Mouse (Mus musculus): Measurements from ENCODE around the gene Rhd. TPM values are rescaled to one million over a fixed set of nuclear protein-coding genes. Genes with fewer than 3 reads are reported as not detected.

Rhd gene
- polyA plus RNA-seq, 1 experiment from 2014 or later = 1.1 TPM

DNA sequence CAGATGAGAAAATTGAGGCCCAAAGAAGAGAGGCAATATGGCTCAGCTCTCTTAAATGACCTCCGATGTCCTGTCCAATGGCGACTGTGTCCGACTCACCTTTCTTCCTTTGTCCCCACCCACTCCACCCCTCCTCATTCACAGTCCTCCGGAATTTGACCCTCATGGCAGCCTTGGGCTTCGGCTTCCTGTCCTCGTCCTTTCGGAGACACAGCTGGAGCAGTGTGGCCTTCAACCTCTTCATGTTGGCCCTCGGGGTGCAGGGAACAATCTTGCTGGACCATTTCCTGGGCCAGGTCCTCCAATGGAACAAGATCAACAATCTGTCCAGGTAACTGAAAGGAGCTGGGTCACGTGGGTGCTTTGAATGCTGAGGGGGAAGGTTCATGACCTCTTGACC, 11.8 kb downstream of the Rhd start:
- no peak for DNase-seq (ENCODE audit: low spot score)
- Histone ChIP-seq H3K27me3 (replicated peaks; ENCODE audit: control insufficient read depth, insufficient read depth, low read length) (no peaks in the 10 kb centered on the region), H3K27ac (ENCODE audit: low read depth) (no peak overlapping the region), H3K4me1 (replicated peaks; ENCODE audit: control insufficient read depth, insufficient read depth, low read length) (peaks cover 7% of the 10 kb centered on the region; the same call in 1 of the 2 replicates), H3K4me3 (ENCODE audit: low read depth, low read length) (no peak overlapping the region), H3K4me2 (ENCODE audit: low read length) (no peak overlapping the region), H3K9me3 (ENCODE audit: control insufficient read depth, low read length) (no peaks in the 10 kb centered on the region), H3K36me3 (ENCODE audit: control insufficient read depth, insufficient read depth, low read length) (no peaks in the 10 kb centered on the region), H3K9ac (ENCODE audit: low read length) (no peak overlapping the region)
- 79% methylated on average over 9 of the region's 9 CpGs for whole genome bisulfite sequencing
- no peak for ATAC-seq (replicated peaks; ENCODE audit: low FRiP score, low TSS enrichment, low read depth)

- DNase-seq (ENCODE audit: low spot score) (peak; percentile 85), ATAC-seq (replicated peaks; ENCODE audit: low FRiP score, low TSS enrichment, low read depth) (no peak)
- 2% methylated on average over 17 of the region's 17 CpGs for WGBS
- Histone ChIP-seq H3K4me3 (ENCODE audit: low read depth, low read length) (peak overlapping the region; percentile 15), H3K9me3 (ENCODE audit: control insufficient read depth, low read length) (no peaks in the 10 kb centered on the region), H3K4me1 (replicated peaks; ENCODE audit: control insufficient read depth, insufficient read depth, low read length) (peaks cover 7% of the 10 kb centered on the region; the same call in 1 of the 2 replicates), H3K27me3 (replicated peaks; ENCODE audit: control insufficient read depth, insufficient read depth, low read length) (no peaks in the 10 kb centered on the region), H3K27ac (ENCODE audit: low read depth) (no peak overlapping the region), H3K9ac (ENCODE audit: low read length) (no peak overlapping the region), H3K4me2 (ENCODE audit: low read length) (peak overlapping the region; percentile 63), H3K36me3 (ENCODE audit: control insufficient read depth, insufficient read depth, low read length) (no peaks in the 10 kb centered on the region)
Measured at GRCm38 (mm10) chr4:134879410-134879981, 15.2 kb downstream of the Rhd start.

GRCm38 (mm10) chr4:134880041-134880440, 15.7 kb downstream of the Rhd start:
- no peak overlapping the region for H3K27ac ChIP-seq (ENCODE audit: low read depth)
- no peaks in the 10 kb centered on the region for H3K36me3 ChIP-seq (ENCODE audit: control insufficient read depth, insufficient read depth, low read length)
- WGBS = 38% methylated on average over 6 of the region's 6 CpGs
- H3K4me2 ChIP-seq (ENCODE audit: low read length) = peak overlapping the region; percentile 63
- H3K9me3 ChIP-seq (ENCODE audit: control insufficient read depth, low read length) = no peaks in the 10 kb centered on the region
- ATAC-seq (replicated peaks; ENCODE audit: low FRiP score, low TSS enrichment, low read depth) (no peak), DNase-seq (ENCODE audit: low spot score) (no peak)
- H3K27me3 ChIP-seq (replicated peaks; ENCODE audit: control insufficient read depth, insufficient read depth, low read length) = no peaks in the 10 kb centered on the region
- no peak overlapping the region for H3K9ac ChIP-seq (ENCODE audit: low read length)
- H3K4me3 ChIP-seq (ENCODE audit: low read depth, low read length) = no peak overlapping the region
- peaks cover 7% of the 10 kb centered on the region; the same call in 1 of the 2 replicates for H3K4me1 ChIP-seq (replicated peaks; ENCODE audit: control insufficient read depth, insufficient read depth, low read length)

GRCm38 (mm10) chr4:134883266-134883665, 18.9 kb downstream of the Rhd start:
- DNase-seq (ENCODE audit: low spot score) (no peak), ATAC-seq (replicated peaks; ENCODE audit: low FRiP score, low TSS enrichment, low read depth) (no peak)
- H3K9ac ChIP-seq (ENCODE audit: low read length) = no peak overlapping the region
- no peak overlapping the region for H3K27ac ChIP-seq (ENCODE audit: low read depth)
- H3K36me3 ChIP-seq (ENCODE audit: control insufficient read depth, insufficient read depth, low read length) = no peaks in the 10 kb centered on the region
- H3K9me3 ChIP-seq (ENCODE audit: control insufficient read depth, low read length) = no peaks in the 10 kb centered on the region
- no peak overlapping the region for H3K4me2 ChIP-seq (ENCODE audit: low read length)
- 27% methylated on average over 7 of the region's 7 CpGs for WGBS
- no peak overlapping the region for H3K4me3 ChIP-seq (ENCODE audit: low read depth, low read length)
- H3K4me1 ChIP-seq (replicated peaks; ENCODE audit: control insufficient read depth, insufficient read depth, low read length) = peaks cover 7% of the 10 kb centered on the region; the same call in 1 of the 2 replicates
- H3K27me3 ChIP-seq (replicated peaks; ENCODE audit: control insufficient read depth, insufficient read depth, low read length) = no peaks in the 10 kb centered on the region

- no peaks in the 10 kb centered on the region for H3K27me3 ChIP-seq (replicated peaks; ENCODE audit: control insufficient read depth, insufficient read depth, low read length)
- no peak overlapping the region for H3K27ac ChIP-seq (ENCODE audit: low read depth)
- H3K4me2 ChIP-seq (ENCODE audit: low read length) = no peak overlapping the region
- WGBS = 83% methylated on average over 10 of the region's 10 CpGs
- no peak for DNase-seq (ENCODE audit: low spot score)
- H3K36me3 ChIP-seq (ENCODE audit: control insufficient read depth, insufficient read depth, low read length) = no peaks in the 10 kb centered on the region
- peaks cover 7% of the 10 kb centered on the region; the same call in 1 of the 2 replicates for H3K4me1 ChIP-seq (replicated peaks; ENCODE audit: control insufficient read depth, insufficient read depth, low read length)
- no peak for ATAC-seq (replicated peaks; ENCODE audit: low FRiP score, low TSS enrichment, low read depth)
- H3K4me3 ChIP-seq (ENCODE audit: low read depth, low read length) = no peak overlapping the region
- H3K9me3 ChIP-seq (ENCODE audit: control insufficient read depth, low read length) = no peaks in the 10 kb centered on the region
- no peak overlapping the region for H3K9ac ChIP-seq (ENCODE audit: low read length)
Measured at GRCm38 (mm10) chr4:134883808-134884207, 19.5 kb downstream of the Rhd start.

DNA sequence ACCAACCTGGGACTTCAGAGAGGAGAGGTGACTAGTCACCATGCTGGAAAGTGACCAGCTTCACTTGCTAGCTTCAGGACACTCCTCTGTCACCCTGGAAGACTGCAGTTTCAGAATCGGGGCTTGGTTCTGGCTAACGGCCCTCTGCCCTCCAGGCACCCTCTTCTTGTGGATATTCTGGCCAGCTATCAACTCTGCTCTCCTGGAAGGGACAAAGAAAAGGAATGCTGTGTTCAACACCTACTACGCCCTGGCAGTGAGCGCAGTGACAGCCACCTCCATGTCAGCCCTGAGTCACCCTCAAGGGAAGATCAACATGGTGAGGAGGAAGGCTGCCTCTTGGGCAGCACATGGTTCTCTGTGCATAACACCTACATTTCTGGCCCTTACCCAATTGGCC, 20.0 kb downstream of the Rhd start:
- ATAC-seq (replicated peaks; ENCODE audit: low FRiP score, low TSS enrichment, low read depth) (no peak), DNase-seq (ENCODE audit: low spot score) (no peak)
- no peak overlapping the region for H3K4me3 ChIP-seq (ENCODE audit: low read depth, low read length)
- no peak overlapping the region for H3K9ac ChIP-seq (ENCODE audit: low read length)
- no peaks in the 10 kb centered on the region for H3K36me3 ChIP-seq (ENCODE audit: control insufficient read depth, insufficient read depth, low read length)
- 91% methylated on average over 4 of the region's 4 CpGs for WGBS
- no peaks in the 10 kb centered on the region for H3K9me3 ChIP-seq (ENCODE audit: control insufficient read depth, low read length)
- no peaks in the 10 kb centered on the region for H3K27me3 ChIP-seq (replicated peaks; ENCODE audit: control insufficient read depth, insufficient read depth, low read length)
- peaks cover 5% of the 10 kb centered on the region; the same call in 1 of the 2 replicates for H3K4me1 ChIP-seq (replicated peaks; ENCODE audit: control insufficient read depth, insufficient read depth, low read length)
- no peak overlapping the region for H3K27ac ChIP-seq (ENCODE audit: low read depth)
- H3K4me2 ChIP-seq (ENCODE audit: low read length) = no peak overlapping the region

- Histone ChIP-seq H3K27ac (ENCODE audit: low read depth) (no peak overlapping the region), H3K27me3 (replicated peaks; ENCODE audit: control insufficient read depth, insufficient read depth, low read length) (no peaks in the 10 kb centered on the region), H3K4me1 (replicated peaks; ENCODE audit: control insufficient read depth, insufficient read depth, low read length) (no peaks in the 10 kb centered on the region), H3K4me2 (ENCODE audit: low read length) (no peak overlapping the region), H3K9ac (ENCODE audit: low read length) (no peak overlapping the region), H3K9me3 (ENCODE audit: control insufficient read depth, low read length) (no peaks in the 10 kb centered on the region), H3K36me3 (ENCODE audit: control insufficient read depth, insufficient read depth, low read length) (peaks cover 23% of the 10 kb centered on the region), H3K4me3 (ENCODE audit: low read depth, low read length) (no peak overlapping the region)
- no peak for ATAC-seq (replicated peaks; ENCODE audit: low FRiP score, low TSS enrichment, low read depth)
- DNase-seq (ENCODE audit: low spot score) = no peak
- 84% methylated on average over 6 of the region's 6 CpGs for WGBS
Measured at GRCm38 (mm10) chr4:134892096-134892495, 27.8 kb downstream of the Rhd start.

GRCm38 (mm10) chr4:134897256-134897655, 32.9 kb downstream of the Rhd start:
- H3K4me3 ChIP-seq (ENCODE audit: low read depth, low read length) = no peak overlapping the region
- H3K4me1 ChIP-seq (replicated peaks; ENCODE audit: control insufficient read depth, insufficient read depth, low read length) = no peaks in the 10 kb centered on the region
- no peak overlapping the region for H3K4me2 ChIP-seq (ENCODE audit: low read length)
- DNase-seq (ENCODE audit: low spot score) = no peak
- peaks cover 73% of the 10 kb centered on the region for H3K36me3 ChIP-seq (ENCODE audit: control insufficient read depth, insufficient read depth, low read length)
- no peak overlapping the region for H3K9ac ChIP-seq (ENCODE audit: low read length)
- no peaks in the 10 kb centered on the region for H3K27me3 ChIP-seq (replicated peaks; ENCODE audit: control insufficient read depth, insufficient read depth, low read length)
- ATAC-seq (replicated peaks; ENCODE audit: low FRiP score, low TSS enrichment, low read depth) = no peak
- no peaks in the 10 kb centered on the region for H3K9me3 ChIP-seq (ENCODE audit: control insufficient read depth, low read length)
- WGBS = 78% methylated on average over 6 of the region's 6 CpGs
- no peak overlapping the region for H3K27ac ChIP-seq (ENCODE audit: low read depth)

DNA sequence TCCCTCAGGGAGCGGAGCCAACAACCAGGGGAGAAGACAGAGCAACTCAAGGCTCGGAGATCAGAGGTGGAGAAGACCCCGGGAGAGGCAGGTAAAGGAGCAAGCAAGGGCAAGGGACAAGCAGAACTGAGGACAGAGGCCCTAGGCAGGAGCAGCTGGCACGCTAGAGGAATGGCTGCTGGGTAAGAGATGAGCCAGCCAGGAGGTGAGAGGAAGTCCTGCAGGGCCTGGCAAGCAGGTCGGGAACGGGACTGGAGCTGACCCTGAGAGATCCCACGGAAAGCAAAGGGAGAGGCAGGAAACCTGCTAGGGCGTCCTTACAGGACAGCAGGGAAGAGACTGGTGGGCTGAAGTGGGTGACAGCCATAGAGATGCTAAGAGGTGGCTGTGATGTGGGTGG, 36.8 kb downstream of the Rhd start:
- H3K4me1 ChIP-seq (replicated peaks; ENCODE audit: control insufficient read depth, insufficient read depth, low read length) = no peaks in the 10 kb centered on the region
- H3K36me3 ChIP-seq (ENCODE audit: control insufficient read depth, insufficient read depth, low read length) = peaks cover 98% of the 10 kb centered on the region
- H3K9me3 ChIP-seq (ENCODE audit: control insufficient read depth, low read length) = no peaks in the 10 kb centered on the region
- no peak overlapping the region for H3K4me2 ChIP-seq (ENCODE audit: low read length)
- no peaks in the 10 kb centered on the region for H3K27me3 ChIP-seq (replicated peaks; ENCODE audit: control insufficient read depth, insufficient read depth, low read length)
- no peak overlapping the region for H3K4me3 ChIP-seq (ENCODE audit: low read depth, low read length)
- no peak for ATAC-seq (replicated peaks; ENCODE audit: low FRiP score, low TSS enrichment, low read depth)
- no peak for DNase-seq (ENCODE audit: low spot score)
- no peak overlapping the region for H3K9ac ChIP-seq (ENCODE audit: low read length)
- H3K27ac ChIP-seq (ENCODE audit: low read depth) = no peak overlapping the region
- WGBS = 96% methylated on average over 8 of the region's 8 CpGs
